Mouse (Mus musculus) lung, postnatal 10 days (tissue): ENCODE results near the gene 2610001J05Rik.
"Not testable (repeated sequence)": the region's sequence is repeated elsewhere in the genome, so short reads cannot be mapped to it uniquely, and the experiment has no call there.

Source experiments
- DNase-seq: peaks from one replicate; pipeline ENCODE4 v3.0.0; 2021

Gene 2610001J05Rik

GRCm38 (mm10) chr6:13870919-13871624 is at the start of gene 2610001J05Rik:
TSS of gene 2610001J05Rik (minus strand) at chr6:13871518.
- peak; percentile 95 for DNase-seq

GRCm38 (mm10) chr6:13909762-13910537 is 38.6 kb upstream of the 2610001J05Rik start:
- peak; percentile 46 for DNase-seq

- DNase-seq = no peak
Observed at GRCm38 (mm10) chr6:13902941-13903627, 31.8 kb upstream of the 2610001J05Rik start.

GRCm38 (mm10) chr6:13884877-13885592 is 13.7 kb upstream of the 2610001J05Rik start:
- no peak for DNase-seq

- no peak for DNase-seq
Observed at GRCm38 (mm10) chr6:13882919-13883318, 11.6 kb upstream of the 2610001J05Rik start.

- no peak for DNase-seq
Observed at GRCm38 (mm10) chr6:13873959-13874358, 2.6 kb upstream of the 2610001J05Rik start.

- no peak for DNase-seq
Observed at GRCm38 (mm10) chr6:13872076-13872475, 758 bp upstream of the 2610001J05Rik start.

GRCm38 (mm10) chr6:13871625-13871958 is 274 bp upstream of the 2610001J05Rik start:
- DNase-seq = no peak

GRCm38 (mm10) chr6:13870289-13870741 is 1.0 kb downstream of the 2610001J05Rik start:
- DNase-seq = peak; percentile 2

- no peak for DNase-seq
Observed at GRCm38 (mm10) chr6:13860596-13860995, 10.7 kb downstream of the 2610001J05Rik start.

GRCm38 (mm10) chr6:13859877-13860585 is 11.3 kb downstream of the 2610001J05Rik start:
- no peak for DNase-seq

GRCm38 (mm10) chr6:13854230-13854629 is 17.1 kb downstream of the 2610001J05Rik start:
- DNase-seq = no peak

- DNase-seq = no peak
Observed at GRCm38 (mm10) chr6:13853244-13853643, 18.1 kb downstream of the 2610001J05Rik start.

GRCm38 (mm10) chr6:13846031-13846430 is 25.3 kb downstream of the 2610001J05Rik start:
- DNase-seq = not testable (repeated sequence)

- no peak for DNase-seq
Observed at GRCm38 (mm10) chr6:13839345-13840054, 31.8 kb downstream of the 2610001J05Rik start, which contains the start of gene Gpr85. TSS of gene Gpr85 (minus strand) at chr6:13839942.

- DNase-seq = peak; percentile 64
Observed at GRCm38 (mm10) chr6:13838677-13839344, 32.5 kb downstream of the 2610001J05Rik start.

- no peak for DNase-seq
Observed at GRCm38 (mm10) chr6:13837916-13838676, 33.2 kb downstream of the 2610001J05Rik start.

- no peak for DNase-seq
Observed at GRCm38 (mm10) chr6:13836967-13837570, 34.2 kb downstream of the 2610001J05Rik start.
